Mouse (Mus musculus): ENCODE measurements around the gene Ank2.

GRCm38 (mm10) chr3:127041288-127041687 is 457.9 kb downstream of the Ank2 start:
- no peak for TF ChIP-seq CTCF (IDR thresholded peaks at IDR 0.05; ENCODE audit: low read depth)
- no peak for TF ChIP-seq EP300 (IDR thresholded peaks at IDR 0.05; ENCODE audit: low read depth)

Data from liver, postnatal 0 days (tissue).